ENCODE assay signal across 7 mouse cellular contexts in genomic region chr1:37428911-37429310, GRCm38 (mm10). TPM values are rescaled to one million over a fixed set of nuclear protein-coding genes. Genes with fewer than 3 reads are reported as not detected.
DNase-seq lines count a peak whose midpoint lies in the region; ATAC-seq lines count a peak whose summit lies in the region.

No protein-coding gene starts in this region.

- no peak for ATAC-seq in neural tube, embryonic 11.5 days (ENCODE audit: insufficient read depth, low FRiP score, low TSS enrichment)
- no peak for ATAC-seq in embryonic facial prominence, embryonic 15.5 days (ENCODE audit: insufficient number of reproducible peaks, low FRiP score, low TSS enrichment, low read depth)
- ATAC-seq in intestine, embryonic 16.5 days = no peak
- no peak for ATAC-seq in neural tube, embryonic 14.5 days (ENCODE audit: low read depth)

- no peak overlapping the region for H3K9ac ChIP-seq in neural tube, embryonic 11.5 days (ENCODE audit: low read length)
- 0 out of 2 replicates have a peak overlapping the region, but pooled peaks have one; percentile 78 for H3K9ac ChIP-seq in embryonic facial prominence, embryonic 15.5 days
- peak overlapping the region; percentile 87 for H3K9ac ChIP-seq in intestine, embryonic 16.5 days (ENCODE audit: low read depth, low read length)
- H3K9ac ChIP-seq in neural tube, embryonic 14.5 days (replicated peaks; ENCODE audit: low read depth, low read length) = peak overlapping the region; percentile 91

- H3K9me3 ChIP-seq in neural tube, embryonic 11.5 days (ENCODE audit: control insufficient read depth, low read length) = no peaks in the 10 kb centered on the region
- H3K9me3 ChIP-seq in embryonic facial prominence, embryonic 15.5 days (replicated peaks) = no peaks in the 10 kb centered on the region; the same call in 1 of the 2 replicates
- peaks cover 5% of the 10 kb centered on the region; the same call in 1 of the 2 replicates for H3K9me3 ChIP-seq in intestine, embryonic 16.5 days (ENCODE audit: control insufficient read depth, low read length)
- no peaks in the 10 kb centered on the region for H3K9me3 ChIP-seq in neural tube, embryonic 14.5 days (ENCODE audit: control insufficient read depth, low read length)

- no peak for DNase-seq in neural tube, embryonic 11.5 days (ENCODE audit: low spot score)
- DNase-seq in neural tube, embryonic 10.5 days (ENCODE audit: extremely low spot score, low spot score) = no peak
- no peak for DNase-seq in embryo, embryonic 11 days
- no peak for DNase-seq in urinary bladder, postnatal 10 days (ENCODE audit: low spot score)

- peaks cover under 1% of the 10 kb centered on the region; the same call in 1 of the 2 replicates for H3K36me3 ChIP-seq in neural tube, embryonic 11.5 days (ENCODE audit: control insufficient read depth, insufficient read depth, low read length)
- H3K36me3 ChIP-seq in embryonic facial prominence, embryonic 15.5 days = peaks cover 39% of the 10 kb centered on the region
- peaks cover 10% of the 10 kb centered on the region for H3K36me3 ChIP-seq in intestine, embryonic 16.5 days (ENCODE audit: control insufficient read depth, insufficient read depth, low read length)
- peaks cover 20% of the 10 kb centered on the region for H3K36me3 ChIP-seq in neural tube, embryonic 14.5 days (ENCODE audit: control insufficient read depth, insufficient read depth, low read length)

- no peaks in the 10 kb centered on the region for H3K27me3 ChIP-seq in neural tube, embryonic 11.5 days (ENCODE audit: control insufficient read depth, insufficient read depth, low read length)
- H3K27me3 ChIP-seq in embryonic facial prominence, embryonic 15.5 days = no peaks in the 10 kb centered on the region
- no peaks in the 10 kb centered on the region for H3K27me3 ChIP-seq in intestine, embryonic 16.5 days (replicated peaks; ENCODE audit: control insufficient read depth, insufficient read depth, low read length)
- no peaks in the 10 kb centered on the region for H3K27me3 ChIP-seq in neural tube, embryonic 14.5 days (ENCODE audit: control insufficient read depth, insufficient read depth, low read length)

- peak overlapping the region; percentile 86 for H3K4me2 ChIP-seq in neural tube, embryonic 11.5 days (ENCODE audit: low read depth)
- H3K4me2 ChIP-seq in embryonic facial prominence, embryonic 15.5 days (replicated peaks) = peak overlapping the region; percentile 87
- peak overlapping the region; percentile 78 for H3K4me2 ChIP-seq in intestine, embryonic 16.5 days (ENCODE audit: low read depth, low read length)
- peak overlapping the region; percentile 90 for H3K4me2 ChIP-seq in neural tube, embryonic 14.5 days (ENCODE audit: low read depth, low read length)

- WGBS in neural tube, embryonic 11.5 days = 89% methylated on average over 2 of the region's 2 CpGs
- WGBS in embryonic facial prominence, embryonic 15.5 days = 61% methylated on average over 2 of the region's 2 CpGs
- 37% methylated on average over 2 of the region's 2 CpGs for WGBS in intestine, embryonic 16.5 days
- WGBS in neural tube, embryonic 14.5 days = 71% methylated on average over 2 of the region's 2 CpGs

- no peak overlapping the region for H3K27ac ChIP-seq in neural tube, embryonic 11.5 days (ENCODE audit: low read depth, low read length)
- no peak overlapping the region for H3K27ac ChIP-seq in embryonic facial prominence, embryonic 15.5 days (replicated peaks)
- H3K27ac ChIP-seq in intestine, embryonic 16.5 days (ENCODE audit: low read length) = no peak overlapping the region
- no peak overlapping the region for H3K27ac ChIP-seq in neural tube, embryonic 14.5 days (ENCODE audit: low read depth, low read length)

- H3K4me1 ChIP-seq in neural tube, embryonic 11.5 days (ENCODE audit: control insufficient read depth, insufficient read depth, low read length) = peaks cover 14% of the 10 kb centered on the region
- H3K4me1 ChIP-seq in embryonic facial prominence, embryonic 15.5 days = peaks cover 25% of the 10 kb centered on the region
- H3K4me1 ChIP-seq in intestine, embryonic 16.5 days (ENCODE audit: control insufficient read depth, insufficient read depth, low read length) = peaks cover 12% of the 10 kb centered on the region
- peaks cover 16% of the 10 kb centered on the region for H3K4me1 ChIP-seq in neural tube, embryonic 14.5 days (ENCODE audit: control insufficient read depth, insufficient read depth, low read length)

- H3K4me3 ChIP-seq in neural tube, embryonic 11.5 days (ENCODE audit: low read depth, low read length) = peak overlapping the region; percentile 83
- peak overlapping the region; percentile 78 for H3K4me3 ChIP-seq in embryonic facial prominence, embryonic 15.5 days (replicated peaks)
- peak overlapping the region; percentile 85 for H3K4me3 ChIP-seq in intestine, embryonic 16.5 days (ENCODE audit: low read length)
- H3K4me3 ChIP-seq in neural tube, embryonic 14.5 days (ENCODE audit: low read depth, low read length) = peak overlapping the region; percentile 94

RNA-seq across cellular contexts. Expression of gene Coa5, which starts 1.0 kb away (rescaled TPM):
- polyA plus RNA-seq in neural tube, embryonic 11.5 days (2014; fragmentation: Nextera tagmentation; extraction: Ambion mirVana) = 61.7 and 64.0 TPM in 2 replicates
- 41.6 and 42.5 TPM in 2 replicates for polyA plus RNA-seq in embryonic facial prominence, embryonic 15.5 days (2015; fragmentation: Nextera tagmentation; extraction: Ambion mirVana)
- polyA plus RNA-seq in intestine, embryonic 16.5 days (2015; fragmentation: Nextera tagmentation; extraction: Ambion mirVana) = 63.8 and 65.9 TPM in 2 replicates
- 72.7 and 76.1 TPM in 2 replicates for polyA plus RNA-seq in neural tube, embryonic 14.5 days (2014; fragmentation: Nextera tagmentation; extraction: Ambion mirVana)

RNA-seq across cellular contexts. Expression of gene Unc50, which starts 1.0 kb away (rescaled TPM):
- 113 and 114 TPM in 2 replicates for polyA plus RNA-seq in neural tube, embryonic 11.5 days (2014; fragmentation: Nextera tagmentation; extraction: Ambion mirVana)
- 140 and 145 TPM in 2 replicates for polyA plus RNA-seq in embryonic facial prominence, embryonic 15.5 days (2015; fragmentation: Nextera tagmentation; extraction: Ambion mirVana)
- 121 and 131 TPM in 2 replicates for polyA plus RNA-seq in intestine, embryonic 16.5 days (2015; fragmentation: Nextera tagmentation; extraction: Ambion mirVana)
- polyA plus RNA-seq in neural tube, embryonic 14.5 days (2014; fragmentation: Nextera tagmentation; extraction: Ambion mirVana) = 120 and 126 TPM in 2 replicates
